Mouse (Mus musculus) adrenal gland, adult 10 weeks (tissue): ENCODE results near the gene Kif19a. TPM values are rescaled to one million over a fixed set of nuclear protein-coding genes. Genes with fewer than 3 reads are reported as not detected.

Source experiments
- polyA plus RNA-seq: library from polyadenylated mRNA; stranded (reverse); fragments of 350-450 nt; fragmentation: Illumina TruSeq; extraction: RNeasy Lipid Tissue Mini Kit (QIAGEN cat#74804); gene quantifications from one replicate; pipeline ENCODE4 v1.2.3, GENCODE M21; 2014; ENCODE audit warnings: low read depth, low replicate concordance

Gene Kif19a
- polyA plus RNA-seq = not detected

DNA sequence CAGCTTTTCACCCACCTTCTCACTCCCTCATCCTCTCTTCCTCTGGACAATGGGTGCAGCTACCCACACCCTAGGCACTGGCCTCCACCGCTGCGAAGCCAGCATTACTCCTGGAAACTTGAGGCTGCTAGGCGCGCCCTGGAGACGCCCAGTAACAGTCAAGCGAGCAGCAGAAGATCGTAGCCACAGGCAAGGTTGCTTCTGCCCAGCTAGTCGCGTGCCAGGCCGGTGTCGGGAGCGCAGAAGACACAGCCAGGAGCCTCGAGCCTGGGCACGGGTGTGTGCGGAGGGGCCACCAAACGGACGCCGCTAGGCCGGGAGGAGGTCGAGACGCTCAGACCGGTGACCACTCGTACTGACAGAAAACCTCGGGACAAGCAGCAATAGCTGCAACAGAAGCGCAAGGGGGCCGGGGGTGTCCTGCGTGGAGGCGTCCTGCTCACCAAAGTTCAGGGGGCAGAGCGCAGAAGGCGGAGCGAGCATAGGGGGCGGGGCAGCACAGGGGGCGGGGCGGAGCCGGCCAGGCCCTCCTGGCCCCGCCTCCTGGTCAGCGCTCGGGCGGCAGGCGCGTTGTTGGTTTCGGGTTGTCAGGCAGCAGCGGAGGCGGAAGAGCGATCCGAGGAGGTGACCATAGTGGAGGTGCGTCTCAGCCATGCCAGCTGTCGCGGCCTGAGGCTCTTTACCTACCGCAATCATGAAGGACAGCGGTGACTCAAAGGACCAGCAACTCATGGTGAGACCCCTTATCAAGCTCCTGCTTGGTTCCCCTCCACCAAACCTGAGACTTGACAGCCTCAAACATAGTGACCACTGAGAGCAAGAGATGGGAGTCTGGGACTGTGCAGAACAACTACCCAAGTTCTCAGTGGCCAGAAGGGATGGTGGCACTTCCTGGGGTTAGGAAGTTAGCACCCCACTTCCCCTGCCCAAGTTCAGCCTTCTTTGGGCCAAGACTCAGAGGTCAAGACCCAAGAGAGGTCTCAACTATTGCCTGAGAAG lies at the start of gene Kif19a:
Kif19a (plus strand) TSS at position 569 of the 999 bp plus-strand sequence.

GRCm38 (mm10) chr11:114726965-114727825 lies 38.0 kb upstream of the Kif19a start, which contains the start of gene Dnaic2:
Dnaic2 (plus strand) TSS chr11:114727408.

DNA sequence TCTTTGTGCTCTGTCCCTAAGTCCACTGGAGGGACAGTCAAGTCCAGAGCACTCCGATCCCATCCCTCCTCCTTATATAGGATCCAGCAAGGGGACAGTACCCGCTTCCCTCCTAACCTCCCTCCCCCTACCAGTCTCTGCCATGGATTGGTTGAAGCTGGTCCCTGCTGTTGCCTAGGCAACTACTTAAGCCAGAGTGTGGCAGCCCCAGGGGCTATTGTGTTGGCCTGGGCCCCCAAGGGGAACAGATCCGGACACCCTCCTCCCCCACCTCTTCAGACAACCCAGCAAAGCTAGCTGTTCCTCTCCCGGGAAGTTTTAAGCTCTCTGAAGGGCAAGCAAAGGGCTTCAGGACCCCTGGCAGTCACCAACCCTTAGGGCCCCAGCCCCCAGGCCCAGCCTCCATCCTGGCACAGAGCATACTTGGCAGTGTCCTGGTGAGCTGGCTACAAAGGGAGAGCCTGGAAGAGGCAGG lies 30.7 kb downstream of the Kif19a start, which contains the start of gene Btbd17:
Btbd17 (minus strand) TSS at position 98 of the 475 bp plus-strand sequence.

DNA sequence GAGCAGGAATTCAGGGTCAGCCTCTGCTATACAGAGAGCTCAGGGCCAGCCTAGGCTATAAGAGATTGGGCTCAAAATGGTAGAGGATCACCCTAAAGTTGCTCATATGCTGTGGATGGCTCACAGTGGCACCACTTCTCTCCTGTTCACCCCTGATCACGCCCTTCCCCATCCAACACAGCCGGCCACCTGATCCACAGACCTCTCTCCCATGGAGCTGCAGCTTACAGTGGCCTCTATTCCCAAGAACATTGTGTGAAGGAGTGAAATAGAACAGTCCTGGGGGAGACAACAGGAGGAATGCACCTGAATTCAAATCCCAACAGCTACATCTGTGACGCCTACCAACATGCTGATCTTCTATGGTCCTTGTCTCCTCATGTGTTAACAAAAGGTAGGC lies 33.4 kb downstream of the Kif19a start, which contains the start of gene Gpr142:
Gpr142 (plus strand) TSS at position 301 of the 400 bp plus-strand sequence.

Other genes with a start within 250 kb of the Kif19a start
- gene Rpl38, start 96.9 kb upstream of the Kif19a start, polyA plus RNA-seq = 232 TPM
- gene Ttyh2, start 90.0 kb upstream of the Kif19a start, polyA plus RNA-seq = 8.0 TPM
- gene Dnaic2, start 38.0 kb upstream of the Kif19a start, polyA plus RNA-seq = 0.35 TPM
- not detected for gene Btbd17, start 30.6 kb downstream of the Kif19a start, polyA plus RNA-seq
- not detected for gene Gpr142, start 33.5 kb downstream of the Kif19a start, polyA plus RNA-seq
- 0.23 TPM for gene Gprc5c, start 85.8 kb downstream of the Kif19a start, polyA plus RNA-seq
- gene Cd300a, start 124.7 kb downstream of the Kif19a start, polyA plus RNA-seq = 2.3 TPM
- 1.0 TPM for gene Cd300lb, start 169.0 kb downstream of the Kif19a start, polyA plus RNA-seq
- not detected for gene Cd300c, start 203.8 kb downstream of the Kif19a start, polyA plus RNA-seq
- 3.6 TPM for gene Cd300ld, start 224.5 kb downstream of the Kif19a start, polyA plus RNA-seq
- gene Cd300c2, start 236.5 kb downstream of the Kif19a start, polyA plus RNA-seq = 1.7 TPM